Mouse (Mus musculus) thymus, postnatal 25 days (tissue): ENCODE data around the gene Stab2.

Experiments
- DNase-seq: peaks from one replicate; pipeline ENCODE4 v3.0.0; 2022

Stab2 gene

DNA sequence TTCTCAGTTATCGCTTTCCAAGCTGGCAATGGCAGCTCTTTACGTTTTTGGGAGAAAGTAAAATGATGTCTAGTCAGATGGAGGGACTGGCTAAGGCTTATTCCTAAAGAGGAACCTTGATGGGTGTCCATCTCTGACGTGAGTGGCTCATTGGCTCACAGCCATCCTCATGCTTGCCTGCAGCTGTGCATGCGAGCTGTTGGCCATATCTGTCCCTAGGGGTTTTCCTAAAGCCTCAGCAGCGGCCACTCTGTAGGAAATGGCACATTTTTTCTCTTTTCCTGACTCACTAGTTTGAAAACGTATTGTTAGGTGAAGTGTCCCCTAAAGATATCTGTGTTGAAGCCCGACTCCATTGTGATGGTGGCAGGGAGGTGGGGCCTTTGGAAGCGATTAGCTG lies 18.0 kb downstream of the Stab2 start:
- DNase-seq, result no peak

DNA sequence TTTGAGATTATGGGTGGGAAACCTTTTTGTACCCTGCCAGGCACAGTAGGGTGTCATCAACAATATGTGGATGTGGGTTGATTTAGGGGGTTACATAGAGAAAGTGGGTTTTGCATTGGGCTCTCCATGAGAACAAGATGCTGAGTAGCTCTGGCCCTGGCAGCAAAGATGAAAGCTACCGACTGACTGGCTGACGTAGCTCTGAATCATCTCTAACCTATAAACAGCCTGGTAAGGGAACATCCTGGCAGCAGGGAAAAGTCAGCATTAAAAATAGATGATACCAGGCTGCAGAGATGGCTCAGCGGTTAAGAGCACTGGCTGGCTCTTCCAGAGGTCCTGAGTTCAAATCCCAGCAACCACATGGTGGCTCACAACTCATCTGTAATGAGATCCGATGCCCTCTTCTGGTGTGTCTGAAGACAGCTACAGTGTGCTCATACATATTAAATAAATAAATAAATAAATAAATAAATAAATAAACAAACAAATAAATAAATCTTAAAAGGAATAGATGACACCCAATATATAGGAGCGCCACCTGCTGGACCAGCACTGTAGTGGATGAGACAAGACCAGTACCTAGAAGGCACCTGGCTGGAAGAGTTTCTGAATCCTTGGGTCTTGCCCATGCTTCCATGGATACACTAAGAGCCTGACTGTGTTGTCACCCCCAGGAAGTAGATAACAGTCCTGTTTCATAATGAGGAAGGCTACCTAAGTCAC lies 31.7 kb downstream of the Stab2 start:
- peak; percentile 21 for DNase-seq

DNA sequence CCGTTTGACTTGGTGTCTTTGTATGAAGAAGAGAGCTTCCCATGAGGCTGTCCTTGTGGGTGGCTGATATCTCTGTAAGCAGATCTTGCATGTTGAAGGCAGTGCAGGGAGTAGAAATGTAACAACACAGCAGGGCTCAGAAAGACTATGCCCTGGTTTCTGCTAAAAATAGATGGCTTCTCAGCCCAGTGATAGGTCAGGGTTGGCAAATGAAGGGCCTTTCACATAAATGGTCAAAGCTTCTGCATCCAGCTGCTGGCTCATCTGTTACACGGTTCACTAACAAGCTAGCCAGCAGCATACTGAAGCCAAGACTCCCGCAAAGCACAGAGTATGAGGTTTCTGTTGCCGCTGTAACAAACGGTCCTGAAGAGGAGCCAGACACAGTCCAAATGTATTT lies 34.5 kb downstream of the Stab2 start:
- no peak for DNase-seq

DNA sequence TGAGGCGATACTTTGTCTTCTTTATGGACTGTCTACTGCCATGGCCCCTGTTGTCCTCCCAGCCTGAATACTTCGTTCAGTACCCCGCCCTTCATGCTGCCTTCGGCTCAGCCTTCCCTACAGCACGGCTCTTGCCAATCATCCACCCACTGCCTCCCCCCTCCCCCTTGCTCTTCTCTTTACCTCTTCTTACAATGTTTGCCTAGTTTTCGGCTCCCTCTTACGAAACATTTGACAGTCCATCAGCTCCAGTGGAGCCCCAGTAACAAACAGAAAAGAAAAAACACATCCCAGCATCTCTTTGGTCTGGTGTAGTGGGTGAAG lies 35.4 kb downstream of the Stab2 start:
- no peak for DNase-seq

DNA sequence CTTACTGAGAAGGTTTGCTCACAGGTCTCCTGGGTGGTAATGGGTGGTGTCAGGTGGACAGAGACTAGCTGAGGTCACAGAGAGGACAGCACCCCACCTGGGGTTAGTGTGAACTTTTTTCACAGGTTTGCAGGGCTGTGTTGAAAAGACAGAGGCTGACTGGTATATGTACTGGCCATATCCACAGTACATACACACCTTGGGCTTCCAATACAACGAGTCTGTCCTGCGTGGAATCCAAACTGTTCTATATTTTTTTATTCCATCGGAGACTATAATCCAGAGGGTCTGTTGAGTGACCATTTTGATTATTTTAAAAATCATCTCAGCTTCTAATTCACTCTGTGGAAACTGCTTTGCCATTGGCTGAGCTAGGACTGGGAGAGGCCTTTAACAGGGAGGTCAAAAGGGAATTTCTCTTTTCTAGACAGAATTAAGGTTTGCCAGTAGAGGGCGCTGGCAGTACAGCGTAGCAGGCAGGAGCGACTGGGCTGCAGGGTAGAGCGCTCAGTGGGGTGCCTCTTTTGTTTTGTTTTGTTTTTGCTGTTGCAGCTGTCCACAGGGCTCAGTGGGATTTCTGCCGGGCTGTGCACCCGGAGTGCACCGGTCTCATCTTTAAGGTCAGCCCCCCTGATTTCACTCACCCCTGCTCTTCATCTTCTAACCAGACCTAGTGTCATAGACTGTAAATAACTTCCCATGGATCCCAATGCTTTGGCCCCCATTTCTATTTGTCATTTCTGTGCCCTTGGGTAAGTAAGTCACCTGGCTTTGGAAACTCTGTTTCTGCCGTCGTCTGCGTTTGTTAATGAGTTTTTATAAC lies 35.9 kb downstream of the Stab2 start:
- peak; percentile 23 for DNase-seq

DNA sequence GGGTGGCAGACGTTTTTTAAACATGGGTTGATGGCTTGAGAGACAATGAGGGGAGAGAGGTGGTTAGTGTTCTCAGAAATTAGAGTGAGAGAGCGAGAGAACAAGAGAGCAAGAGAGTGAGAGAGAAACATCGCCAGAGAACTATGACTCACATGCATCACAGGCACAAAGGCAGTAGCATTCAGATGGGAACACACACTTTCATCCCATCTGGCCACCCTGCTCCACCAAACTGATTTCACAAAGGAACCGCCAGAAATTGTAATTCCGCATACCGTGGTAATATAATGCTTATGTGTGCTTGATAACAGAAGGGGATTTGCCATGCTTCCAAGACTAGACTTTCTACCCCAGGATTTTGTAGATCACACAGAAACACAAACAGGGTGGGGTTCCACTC lies 38.5 kb downstream of the Stab2 start:
- DNase-seq, result no peak

DNA sequence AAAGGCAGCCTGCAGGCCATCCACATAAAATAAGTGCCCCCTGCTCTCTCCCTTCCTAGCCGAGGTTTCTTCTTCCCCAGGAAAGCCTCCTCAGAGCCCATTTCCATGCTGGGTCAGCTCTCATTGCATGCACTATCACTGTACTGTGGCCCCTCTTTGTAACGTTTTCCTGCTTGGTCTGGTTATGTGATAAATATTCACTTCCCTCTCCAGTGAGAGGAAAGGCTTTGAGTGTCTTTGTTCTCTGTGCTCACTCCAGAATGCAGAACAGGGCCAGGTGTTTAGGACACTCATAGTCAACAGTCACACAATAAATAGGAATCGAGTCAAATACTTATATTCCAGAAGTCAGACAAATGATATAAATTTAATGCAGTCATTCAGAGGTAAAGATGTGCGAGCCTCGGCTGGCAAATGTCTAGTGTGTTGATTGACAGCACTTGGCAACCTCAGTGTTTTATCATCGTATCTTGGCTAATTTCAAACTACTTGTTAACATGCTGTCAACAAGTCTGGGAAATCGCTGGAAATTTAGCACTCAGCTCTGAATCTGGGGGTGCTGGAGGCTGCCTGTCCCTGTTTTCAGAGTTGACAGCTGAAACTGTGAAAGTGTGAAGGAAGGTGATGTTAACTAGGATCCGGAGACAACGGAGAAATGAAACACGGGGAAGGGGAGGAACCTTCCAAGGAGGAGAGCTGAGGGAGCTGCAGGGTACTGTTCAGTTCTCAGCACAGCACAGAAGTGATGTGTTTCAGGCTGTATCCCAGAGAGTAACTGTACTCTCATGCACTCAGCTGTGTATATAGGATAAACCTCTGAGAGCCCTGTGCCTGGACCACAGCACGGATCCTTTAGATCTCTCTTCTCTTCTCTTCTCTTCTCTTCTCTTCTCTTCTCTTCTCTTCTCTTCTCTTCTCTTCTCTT lies 46.0 kb downstream of the Stab2 start:
- no peak for DNase-seq

DNA sequence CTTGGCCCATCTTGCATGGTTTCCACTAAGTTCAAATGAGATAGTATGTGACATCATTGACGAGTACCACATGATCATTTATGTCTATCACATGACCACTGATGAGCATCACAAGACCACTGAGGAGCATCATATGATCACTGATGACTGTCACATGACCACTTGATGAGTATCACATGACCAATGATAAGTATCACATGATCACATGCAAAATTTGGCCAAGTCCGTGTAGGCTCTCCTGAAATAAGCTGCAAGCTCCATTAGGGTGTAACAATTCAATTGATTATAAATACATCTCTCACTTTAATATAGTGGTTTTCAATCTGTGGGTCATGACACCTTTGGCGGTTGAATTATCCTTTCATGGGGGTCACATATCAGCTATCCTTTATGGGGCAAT lies 52.5 kb downstream of the Stab2 start:
- DNase-seq, result no peak

DNA sequence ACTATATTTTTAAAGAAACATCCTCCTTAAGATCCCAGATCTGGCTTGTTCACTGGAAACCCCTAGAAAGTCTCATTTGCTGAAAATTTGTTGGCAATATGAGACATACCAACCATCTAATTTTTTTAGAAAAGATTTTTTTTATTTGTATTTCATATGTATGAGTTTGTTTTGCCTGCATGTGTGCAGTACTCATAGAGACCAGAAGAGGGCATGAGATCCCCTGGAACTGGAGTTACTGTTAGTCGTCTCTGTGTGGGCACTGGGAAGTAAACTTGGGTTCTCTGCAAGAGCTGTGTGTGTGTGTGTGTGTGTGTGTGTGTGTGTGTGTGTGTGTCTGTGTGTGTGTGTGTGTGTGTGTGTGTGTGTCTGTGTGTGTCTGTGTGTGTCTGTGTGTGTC lies 55.1 kb downstream of the Stab2 start:
- DNase-seq, result no peak

DNA sequence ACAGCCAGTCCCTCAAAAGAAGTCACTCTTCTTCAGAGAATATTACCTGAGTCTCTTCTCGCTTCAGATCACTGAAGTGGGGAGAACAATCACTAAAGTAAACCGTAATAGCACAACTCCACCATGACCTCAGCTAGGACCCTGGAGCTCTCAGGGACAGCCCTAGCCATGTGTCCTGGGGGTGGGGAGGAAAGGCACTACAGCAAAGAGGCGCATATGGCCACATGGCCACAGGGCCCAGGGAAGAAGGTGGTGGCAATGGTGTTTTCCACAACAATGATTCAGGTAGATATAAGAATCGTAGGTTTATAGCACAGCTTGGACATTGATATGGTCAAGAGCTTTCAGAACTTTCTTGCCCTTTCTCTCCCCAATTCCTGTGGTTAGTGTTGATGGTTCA lies 57.0 kb downstream of the Stab2 start:
- DNase-seq, result no peak

DNA sequence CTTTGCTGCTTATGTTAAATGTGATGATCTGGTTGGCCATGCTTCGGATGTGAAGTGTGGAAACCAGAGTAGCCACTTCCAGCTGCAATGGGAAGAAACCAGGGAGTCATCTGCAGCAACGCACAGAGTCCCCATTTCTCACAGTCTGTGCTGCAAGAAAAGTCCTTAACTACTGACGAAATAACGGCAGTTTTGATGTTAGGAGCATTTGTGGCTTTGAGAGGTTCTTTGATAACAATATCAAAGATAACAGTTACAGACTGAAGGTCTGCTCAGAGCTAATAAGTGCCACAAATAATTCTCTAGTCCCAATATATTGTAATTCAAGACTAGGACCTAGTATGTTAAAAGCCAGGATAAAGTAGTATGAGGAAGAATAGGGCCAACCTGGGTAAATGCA lies 57.9 kb downstream of the Stab2 start:
- no peak for DNase-seq

DNA sequence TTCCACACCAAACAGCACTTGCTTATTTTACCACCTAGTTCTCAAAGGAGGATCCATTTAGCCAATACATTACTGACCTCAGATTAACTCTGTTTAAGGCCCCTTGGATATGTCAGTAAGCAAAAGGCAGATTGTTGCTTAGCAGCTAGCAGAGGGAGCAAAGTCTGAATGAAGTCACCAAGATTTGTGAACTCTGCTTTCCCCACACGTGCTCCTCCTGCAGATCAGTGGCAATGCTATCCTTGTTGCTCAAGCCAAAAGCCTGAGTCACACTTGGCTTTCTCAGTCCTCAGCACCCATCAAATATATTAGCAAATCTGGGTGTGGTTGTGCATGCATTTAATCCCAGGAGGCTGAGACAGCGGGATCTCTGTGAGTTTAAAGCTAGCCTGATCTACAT lies 60.3 kb downstream of the Stab2 start:
- DNase-seq, result no peak

DNA sequence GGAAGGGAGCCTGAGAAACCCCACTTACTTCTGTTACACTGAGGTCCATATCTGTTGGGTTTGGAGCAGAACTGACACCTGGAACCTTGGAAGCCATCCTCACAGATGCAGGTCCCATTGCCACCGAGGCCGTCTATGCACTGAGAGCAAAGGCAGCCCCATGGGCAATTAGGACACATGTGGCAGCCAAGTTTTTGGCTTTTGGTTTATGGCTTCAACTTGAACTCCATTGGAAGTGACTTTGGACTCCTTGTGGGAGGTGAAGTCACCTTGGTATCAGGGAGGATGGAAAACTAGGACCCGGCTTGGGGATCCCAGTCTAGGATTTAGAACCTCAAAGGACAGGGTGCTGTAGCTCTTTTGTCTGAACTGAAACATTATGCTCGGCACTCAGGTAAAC lies 67.2 kb downstream of the Stab2 start:
- DNase-seq, result no peak

DNA sequence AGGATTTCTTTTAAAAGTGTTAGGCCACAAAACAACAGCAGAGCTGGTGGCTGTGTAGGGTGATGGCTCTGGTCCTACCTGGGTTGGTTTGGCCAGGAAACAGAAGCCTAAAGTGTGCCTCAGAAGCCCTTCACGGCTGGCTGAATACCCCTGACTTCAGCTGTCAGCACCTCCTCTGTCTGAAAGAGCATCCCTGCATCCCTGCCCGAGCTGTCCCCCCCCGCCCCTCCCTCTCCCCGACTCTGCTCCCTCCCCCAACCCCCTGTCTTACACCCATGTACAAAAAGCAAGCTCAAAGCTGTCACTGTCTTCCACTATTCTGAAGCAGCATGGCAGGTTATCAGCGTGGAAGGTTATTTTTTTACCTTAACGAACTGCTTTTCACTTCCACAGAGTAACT lies 73.4 kb downstream of the Stab2 start:
- DNase-seq, result no peak

DNA sequence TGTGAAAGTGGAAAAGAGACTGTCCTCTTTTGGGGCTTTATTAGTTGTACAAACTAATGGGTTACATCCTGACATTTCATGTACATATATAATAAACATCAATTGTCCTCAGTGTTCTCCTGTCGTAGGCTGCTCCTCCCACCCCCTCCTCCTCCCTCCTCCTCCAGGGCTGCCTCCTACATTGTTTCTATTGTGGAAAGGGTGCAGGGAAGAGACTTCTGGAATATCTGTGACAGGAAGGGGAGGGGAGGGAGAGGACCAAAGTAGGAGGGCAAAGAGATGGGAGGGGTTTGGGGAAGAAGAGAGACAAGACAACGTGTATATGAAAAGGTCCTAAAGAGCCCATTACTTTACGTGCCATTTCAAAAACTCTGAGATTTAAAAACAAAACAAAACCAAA lies 73.9 kb downstream of the Stab2 start:
- no peak for DNase-seq

DNA sequence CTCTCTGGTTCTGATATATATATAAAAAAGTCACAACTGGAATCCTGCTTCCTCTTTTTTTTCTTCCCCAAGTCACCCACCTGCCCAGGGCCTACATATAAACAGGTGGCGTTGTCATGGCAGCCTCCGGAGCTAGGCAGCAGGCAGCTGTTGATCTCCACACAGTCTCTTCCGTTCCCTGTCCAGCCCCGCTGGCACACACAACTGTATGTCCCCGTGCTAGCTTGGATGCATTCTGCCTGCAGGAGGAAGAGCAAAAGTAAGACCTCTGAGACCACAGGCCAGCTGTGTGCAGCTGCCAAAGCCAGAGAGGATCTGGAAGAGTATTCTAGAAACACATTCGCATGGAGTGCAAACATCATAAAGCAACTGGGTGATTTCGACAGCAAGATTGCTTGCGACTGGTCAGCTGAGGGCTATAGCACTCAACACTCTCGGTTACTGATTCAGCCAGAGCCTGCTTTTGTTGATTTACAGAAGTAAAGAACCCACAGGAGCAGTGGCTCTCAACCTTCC lies 74.6 kb downstream of the Stab2 start:
- DNase-seq, result peak; percentile 5

DNA sequence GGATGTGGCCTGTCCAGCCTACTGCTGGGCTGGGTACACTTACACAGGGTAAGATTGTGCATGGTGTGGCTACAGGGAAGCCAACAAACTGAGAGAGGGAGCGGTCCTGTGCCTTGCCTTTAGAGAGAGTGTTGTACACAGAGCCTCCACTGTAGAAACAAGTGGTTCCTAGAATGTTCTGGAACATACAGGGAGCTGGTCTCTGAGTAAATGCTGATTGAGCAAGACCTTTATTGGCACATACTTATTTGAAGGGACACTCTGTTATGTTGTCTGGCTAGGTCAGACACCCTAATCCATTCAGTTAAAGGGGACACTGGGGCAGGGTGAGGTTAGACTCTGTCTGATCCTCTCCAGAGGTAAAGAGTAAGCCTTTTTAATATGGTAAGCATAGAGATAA lies 84.2 kb downstream of the Stab2 start:
- DNase-seq, result no peak

DNA sequence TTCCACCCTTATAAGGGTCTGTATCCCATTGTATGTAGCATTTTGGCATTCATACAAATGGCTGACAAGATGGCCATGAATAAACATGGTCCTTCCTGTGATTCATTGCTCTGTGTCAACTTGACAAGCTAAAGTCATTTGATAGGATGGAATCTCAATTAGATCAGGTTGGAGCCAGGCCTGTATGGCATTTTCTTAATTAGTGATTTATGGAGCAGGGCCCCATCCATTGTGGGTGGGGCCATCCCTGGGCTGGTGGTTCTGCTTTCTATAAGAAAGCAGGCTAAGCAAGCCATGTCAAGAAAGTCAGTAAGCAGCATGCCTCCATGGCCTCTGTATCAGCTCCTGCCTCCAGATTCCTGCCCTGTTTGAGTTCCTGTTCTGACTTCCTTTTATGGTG lies 92.2 kb downstream of the Stab2 start:
- no peak for DNase-seq

DNA sequence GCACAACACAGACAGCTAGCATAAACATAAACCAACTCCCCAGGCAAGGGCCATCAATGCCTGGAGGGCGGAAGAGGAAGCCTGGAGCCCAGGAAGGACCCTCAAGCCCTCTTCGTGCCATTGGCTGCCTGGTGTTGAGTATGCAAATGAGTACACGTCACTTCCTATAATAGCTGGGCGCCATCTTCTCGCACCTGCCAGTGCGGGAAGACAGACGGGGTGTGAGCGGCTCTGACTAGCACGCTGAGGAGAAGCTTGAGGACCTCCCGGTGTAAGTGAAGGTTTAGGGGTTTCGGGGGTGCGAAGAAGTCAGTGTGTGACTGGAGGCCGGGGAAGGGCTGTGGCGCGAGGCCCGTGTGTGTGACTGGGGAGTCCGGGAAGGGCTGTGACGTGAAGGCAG lies 99.3 kb downstream of the Stab2 start:
- DNase-seq, result no peak

DNA sequence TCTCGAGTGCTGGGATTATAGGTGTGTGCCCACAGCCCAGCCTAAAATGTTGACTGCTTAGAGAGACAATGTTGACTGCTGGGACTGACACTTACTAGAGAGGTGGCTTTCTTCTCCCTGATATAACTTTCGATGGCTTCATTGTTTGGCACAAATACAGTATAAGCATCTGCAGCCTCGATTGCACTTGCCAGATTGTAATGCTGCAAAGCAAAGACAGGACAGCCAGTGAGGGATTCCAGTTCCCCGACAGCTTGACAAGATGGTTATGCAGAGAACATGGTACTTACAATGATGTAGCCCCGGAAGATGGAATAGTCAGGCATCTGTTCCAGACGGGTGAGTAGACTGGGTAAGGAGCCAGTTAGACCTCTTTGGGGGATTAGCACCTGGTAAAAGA lies 100.8 kb downstream of the Stab2 start:
- no peak for DNase-seq

DNA sequence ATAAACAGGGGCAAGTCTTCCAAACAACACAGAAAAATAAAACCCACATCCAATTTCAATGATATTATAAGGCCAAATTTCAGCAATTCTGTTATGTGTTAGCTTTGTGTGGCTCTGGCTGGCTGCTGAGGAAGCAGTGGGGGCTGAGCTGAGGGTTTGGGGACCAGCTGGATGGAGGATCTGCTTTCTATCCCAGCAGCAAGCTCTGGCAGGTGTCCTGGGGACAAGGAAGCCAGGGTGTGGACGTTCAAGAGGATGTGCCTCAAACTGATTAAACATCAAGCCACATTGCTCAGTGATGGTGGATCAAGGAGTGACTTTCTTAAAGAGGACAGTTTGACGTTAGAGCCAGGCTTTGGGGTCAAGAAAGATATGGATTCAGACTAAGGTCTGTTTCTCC lies 112.3 kb downstream of the Stab2 start:
- DNase-seq, result no peak

DNA sequence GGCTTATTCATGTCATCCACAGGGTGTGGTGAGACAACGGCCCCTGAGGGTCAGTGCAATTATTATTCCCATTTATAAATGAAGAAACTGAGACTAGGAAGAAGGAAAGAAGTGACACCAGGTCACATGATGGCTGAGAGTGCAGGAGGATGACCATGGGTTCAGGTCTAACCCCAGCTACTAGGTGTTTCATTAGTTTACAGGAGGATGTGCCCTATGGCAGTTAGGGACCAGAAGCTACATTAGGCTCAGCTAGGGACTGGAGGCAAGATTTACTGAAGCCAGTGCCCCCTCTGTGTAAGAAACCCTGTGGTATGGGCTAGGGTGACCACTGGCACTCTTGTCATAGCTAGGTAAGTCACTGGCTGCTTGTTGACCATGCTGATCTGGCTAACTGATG lies 116.8 kb downstream of the Stab2 start:
- no peak for DNase-seq

DNA sequence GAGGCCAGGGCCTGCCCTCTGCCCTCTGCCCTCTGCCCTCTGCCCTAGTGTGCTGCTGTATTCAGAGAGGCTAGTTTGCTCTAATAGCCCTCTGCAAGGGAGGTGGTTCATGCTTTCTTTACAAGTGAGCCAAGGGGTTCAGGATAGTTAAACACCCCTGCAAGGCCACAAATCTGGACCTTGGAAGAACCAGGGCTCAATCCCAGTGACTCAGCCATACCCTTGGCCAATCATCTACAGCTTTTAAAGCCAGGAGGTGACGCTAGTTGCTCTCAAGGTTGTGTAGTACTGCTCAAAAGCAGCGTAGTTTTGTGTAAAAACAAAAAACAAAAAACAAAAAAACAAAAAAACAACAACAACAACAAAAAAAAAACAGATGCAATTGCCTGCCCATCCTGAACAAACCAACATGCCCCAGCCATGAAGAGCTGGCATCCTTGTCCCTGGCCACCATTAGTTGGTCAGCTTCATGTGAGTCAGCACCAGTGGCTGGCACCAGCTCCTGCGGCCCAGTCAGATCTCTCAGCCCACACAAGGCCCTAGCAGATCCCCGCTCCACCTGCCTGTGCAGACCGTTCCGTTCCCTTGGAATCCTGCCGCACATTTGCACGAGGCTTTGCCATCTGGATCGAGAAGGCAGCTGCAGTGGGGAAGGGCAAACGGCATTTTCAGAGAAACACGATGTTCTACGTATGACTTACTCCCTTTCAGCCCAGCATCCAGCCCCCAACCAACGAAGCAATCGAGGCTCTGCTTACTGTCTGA lies 117.5 kb downstream of the Stab2 start:
- no peak for DNase-seq
